Mouse (Mus musculus): ENCODE data around the gene Kcnd1.

The Kcnd1 gene

DNA sequence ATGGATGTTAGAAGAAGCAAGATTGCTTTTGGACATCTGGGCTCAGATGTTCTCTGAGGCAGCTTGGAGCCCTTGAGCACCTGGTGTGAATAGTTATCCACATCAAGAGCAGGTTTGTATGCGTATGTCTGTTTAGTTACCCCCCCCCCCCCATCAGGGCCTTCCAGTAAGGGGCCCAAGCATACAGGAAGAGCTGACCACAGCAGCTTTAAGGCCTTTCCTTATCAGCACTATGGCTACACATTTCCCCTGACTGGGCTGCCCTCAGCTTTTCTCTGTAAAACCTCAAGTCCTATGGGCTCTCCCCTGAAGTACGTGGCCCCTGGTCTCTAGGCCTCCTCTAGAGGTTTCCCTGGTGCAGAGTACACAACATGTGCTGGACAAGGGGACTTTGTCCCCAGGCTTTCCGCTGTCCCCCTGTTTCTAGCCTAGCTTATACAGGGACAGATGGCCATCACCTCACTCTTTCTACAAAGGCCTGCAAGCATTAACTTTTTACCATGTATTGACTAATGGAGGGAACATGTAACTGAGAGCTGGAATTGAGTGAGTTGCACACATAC, 37.2 kb downstream of the Kcnd1 start:
- no peak for DNase-seq

- DNase-seq: no peak
Measured at GRCm38 (mm10) chrX:7863181-7863580, 41.1 kb downstream of the Kcnd1 start.

- DNase-seq: no peak
Measured at GRCm38 (mm10) chrX:7864551-7864950, 42.5 kb downstream of the Kcnd1 start.

DNA sequence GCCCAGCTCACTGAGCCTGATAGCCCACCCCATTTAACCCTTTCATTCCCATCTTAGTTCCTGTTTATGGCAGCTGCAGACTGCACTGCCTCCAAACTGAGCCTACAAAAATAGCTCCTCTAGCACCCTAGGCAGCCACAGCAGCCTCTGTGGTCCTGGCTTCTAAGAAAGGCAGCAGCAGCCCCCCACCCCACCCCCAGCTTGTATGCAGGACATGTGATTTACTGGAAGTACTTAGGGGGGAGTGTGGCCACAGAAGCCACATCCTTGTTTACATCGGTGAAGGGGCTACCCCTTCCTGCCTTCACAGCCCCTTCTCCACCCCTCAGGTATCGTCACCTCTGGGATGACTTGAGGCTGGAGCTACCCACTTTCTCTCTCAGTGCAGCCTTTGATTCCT, 43.3 kb downstream of the Kcnd1 start:
- DNase-seq: no peak

- DNase-seq: no peak
Measured at GRCm38 (mm10) chrX:7865786-7866185, 43.7 kb downstream of the Kcnd1 start.

DNA sequence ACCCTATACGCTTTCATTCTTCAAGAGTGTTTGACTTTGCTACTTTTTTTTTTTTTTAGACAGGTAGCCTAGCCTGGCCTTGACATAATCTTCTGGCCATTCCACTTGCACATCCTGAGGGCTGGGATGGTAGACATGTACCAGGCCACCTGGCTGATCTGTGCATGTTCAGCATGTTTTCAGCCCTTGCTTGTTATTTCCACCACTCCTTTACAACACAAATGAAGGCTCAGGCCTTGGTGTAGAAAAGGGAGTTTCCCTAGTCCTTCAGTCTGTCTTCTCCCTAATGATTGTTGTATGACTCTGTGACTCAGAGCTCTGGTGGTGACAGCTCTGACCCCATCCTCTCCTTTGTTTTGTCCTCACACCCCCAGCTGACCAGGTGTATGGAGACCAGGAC, 45.1 kb downstream of the Kcnd1 start:
- DNase-seq: no peak

DNA sequence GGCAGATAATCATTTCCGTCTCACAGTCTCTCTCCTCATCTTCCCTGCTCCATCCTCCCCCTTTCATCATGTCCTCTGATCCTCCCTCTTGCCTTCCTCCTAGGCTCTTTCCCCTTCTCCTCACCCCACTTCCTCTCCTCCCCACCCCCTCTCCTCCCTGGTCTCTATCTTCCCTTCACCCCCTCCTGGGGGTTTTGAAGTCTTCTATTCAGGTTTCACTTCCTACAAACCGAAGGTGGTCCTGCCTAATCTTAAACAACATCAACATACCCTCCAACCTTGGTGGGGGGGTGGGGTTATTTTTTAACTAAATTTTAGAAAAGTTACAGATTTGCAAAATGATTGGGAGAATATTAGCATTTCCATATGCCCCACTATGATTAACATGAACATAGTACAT, 46.4 kb downstream of the Kcnd1 start:
- DNase-seq: no peak

DNA sequence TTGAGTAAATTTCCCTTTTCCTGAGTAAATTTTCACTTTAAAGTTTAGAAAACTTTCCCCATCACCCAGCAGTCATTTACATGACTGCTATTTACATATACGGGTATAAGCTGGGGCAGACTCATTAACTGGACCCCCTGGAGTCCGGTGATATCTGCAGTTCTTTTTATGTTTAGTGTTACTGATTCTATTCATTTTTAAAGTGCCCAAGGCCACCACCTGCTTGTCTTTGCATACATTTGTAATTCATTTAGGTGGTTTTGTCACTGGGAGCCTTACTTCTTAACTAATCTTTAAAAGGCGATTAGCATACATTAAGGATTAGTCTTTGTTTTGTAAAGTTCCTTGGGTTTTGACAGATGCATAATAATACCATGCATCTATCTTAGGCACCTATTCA, 47.7 kb downstream of the Kcnd1 start:
- DNase-seq: no peak

- DNase-seq: peak; percentile 76 to 81
Measured at GRCm38 (mm10) chrX:7878007-7878419, 55.9 kb downstream of the Kcnd1 start, which contains the start of gene Pim2. Pim2 (plus strand) TSS chrX:7878262.

GRCm38 (mm10) chrX:7878495-7878894, 56.4 kb downstream of the Kcnd1 start:
- peak in 1 of 2 experiments; percentile 25 for DNase-seq

DNA sequence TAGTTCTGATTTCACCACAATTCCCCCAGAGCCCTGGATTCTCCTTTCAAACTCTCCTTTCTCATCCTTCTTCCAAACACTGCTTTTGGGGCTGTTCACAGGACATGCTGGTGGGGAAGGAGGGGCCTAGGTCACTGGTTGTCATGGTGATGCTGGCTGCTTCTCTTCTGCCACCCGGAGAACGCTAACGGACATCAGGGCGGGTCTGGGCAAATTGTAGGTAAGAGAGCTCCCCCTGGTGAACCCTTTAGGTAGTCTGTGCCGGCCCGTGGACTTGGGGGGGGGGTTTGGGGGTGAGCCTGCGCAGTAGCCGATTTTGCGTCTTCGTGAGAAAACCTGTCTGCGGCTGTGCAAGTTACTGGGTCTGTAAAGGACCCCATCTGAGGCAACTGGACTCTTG, 57.7 kb downstream of the Kcnd1 start:
- peak; percentile 51 to 60 for DNase-seq

DNA sequence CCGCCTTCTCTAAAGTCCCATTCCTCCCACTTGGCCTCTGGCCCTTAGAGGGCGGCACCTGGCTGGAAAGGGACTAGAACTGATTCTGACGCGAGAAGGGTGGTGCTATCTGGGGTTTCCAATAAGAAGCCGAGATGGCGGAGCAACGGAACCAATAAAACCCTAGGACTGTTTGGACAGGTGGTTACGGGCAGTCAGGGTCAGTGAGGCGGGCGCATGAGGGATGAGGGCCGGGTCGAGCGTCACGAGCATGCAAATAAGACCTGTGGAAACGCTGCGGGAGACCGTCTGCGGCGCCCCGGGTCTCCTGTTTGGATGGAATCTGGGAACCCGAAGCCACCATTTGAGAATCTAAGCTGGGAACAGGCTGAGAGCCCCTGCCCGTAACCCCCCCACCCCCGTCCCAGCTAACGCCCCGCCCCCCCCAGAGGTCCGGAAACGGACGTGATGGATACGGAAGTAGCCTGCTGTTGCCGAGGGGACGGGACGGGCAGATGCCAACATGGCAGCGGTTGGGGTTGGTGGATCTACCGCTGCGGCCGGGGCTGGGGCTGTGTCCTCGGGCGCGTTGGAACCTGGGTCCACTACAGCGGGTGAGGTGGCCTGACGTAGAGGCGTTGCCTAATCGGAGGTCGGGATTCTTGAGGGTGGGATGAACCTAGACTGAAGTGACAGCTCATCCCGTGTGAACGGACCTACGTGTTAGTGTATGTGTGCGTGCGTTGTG, 61.9 kb downstream of the Kcnd1 start, which contains the start of gene Slc35a2:
Gene Slc35a2 (plus strand): TSS at position 188 of the 727 bp plus-strand sequence.
- DNase-seq: peak; percentile 57 to 68
